Comparison of ENCODE assay signal across 11 mouse cellular contexts in the genomic region with DNA sequence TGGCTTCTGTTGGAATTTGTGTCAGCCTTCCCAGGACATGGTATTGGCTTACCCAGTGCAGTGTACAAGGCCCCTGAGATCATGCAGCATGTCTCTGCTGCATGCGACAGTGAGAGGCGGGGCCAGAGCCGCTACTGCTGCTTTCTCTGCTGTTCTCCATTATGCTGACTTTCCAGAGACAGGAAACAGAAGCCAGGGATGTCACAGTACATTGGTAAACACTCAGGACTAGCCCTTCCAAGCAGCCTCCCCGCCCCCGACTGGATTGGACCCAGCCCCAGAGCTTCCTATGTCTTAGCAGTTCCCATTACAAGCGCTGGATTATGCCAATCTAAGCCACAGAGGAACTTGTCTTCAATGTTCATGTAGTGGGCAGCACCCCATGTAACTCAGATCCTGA. TPM values are rescaled to one million over a fixed set of nuclear protein-coding genes. Genes with fewer than 3 reads are reported as not detected.
DNase-seq lines count a peak whose midpoint lies in the region; ATAC-seq lines count a peak whose summit lies in the region.
"Had no signal": no experiment of that assay in that cellular context is flagged by ENCODE, and none has a peak within 500 bp of the region (broad histone marks: within the 10 kb centered on the region; RNA-seq: fewer than 3 reads in every experiment).

No protein-coding gene starts in this region.

- no peak overlapping the region for H3K4me2 ChIP-seq in heart, embryonic 11.5 days
- H3K4me2 ChIP-seq in limb, embryonic 12.5 days: no peak overlapping the region
- H3K4me2 ChIP-seq in stomach, embryonic 14.5 days (replicated peaks; ENCODE audit: low read depth, low read length): no peak overlapping the region
- H3K4me2 ChIP-seq: liver, embryonic 15.5 days had no signal

- intact Hi-C loops in left cerebral cortex, postnatal 25 days (cut with DNase I): no loop called here

- H3K36me3 ChIP-seq in heart, embryonic 11.5 days (ENCODE audit: control insufficient read depth, insufficient read depth, low read length): peaks cover 26% of the 10 kb centered on the region
- peaks cover 72% of the 10 kb centered on the region for H3K36me3 ChIP-seq in limb, embryonic 12.5 days
- H3K36me3 ChIP-seq in limb, embryonic 10.5 days: peaks cover 74% of the 10 kb centered on the region
- H3K36me3 ChIP-seq in stomach, embryonic 14.5 days (ENCODE audit: control insufficient read depth, insufficient read depth, low read length): peaks cover 54% of the 10 kb centered on the region

- peak overlapping the region; percentile 18; the same call in 1 of the 2 replicates for H3K27ac ChIP-seq in heart, embryonic 11.5 days (ENCODE audit: low read depth, low read length)
- peak overlapping the region; percentile 41; the same call in 1 of the 2 replicates for H3K27ac ChIP-seq in limb, embryonic 12.5 days
- H3K27ac ChIP-seq in limb, embryonic 10.5 days: no peak overlapping the region
- H3K27ac ChIP-seq in stomach, embryonic 14.5 days (ENCODE audit: low read length): peak overlapping the region; percentile 36; the same call in 1 of the 2 replicates
- H3K27ac ChIP-seq: liver, embryonic 15.5 days had no signal

- H3K4me1 ChIP-seq in heart, embryonic 11.5 days (ENCODE audit: control insufficient read depth, insufficient read depth, low read length): peaks cover 25% of the 10 kb centered on the region
- peaks cover 18% of the 10 kb centered on the region for H3K4me1 ChIP-seq in limb, embryonic 12.5 days (replicated peaks)
- peaks cover 31% of the 10 kb centered on the region for H3K4me1 ChIP-seq in limb, embryonic 10.5 days
- H3K4me1 ChIP-seq in stomach, embryonic 14.5 days (ENCODE audit: control insufficient read depth, insufficient read depth, low read length): peaks cover 21% of the 10 kb centered on the region; the same call in 1 of the 2 replicates

- no peak overlapping the region for H3K4me3 ChIP-seq in heart, embryonic 11.5 days (ENCODE audit: low read depth, low read length)
- no peak overlapping the region for H3K4me3 ChIP-seq in limb, embryonic 12.5 days (replicated peaks)
- no peak overlapping the region for H3K4me3 ChIP-seq in limb, embryonic 10.5 days
- H3K4me3 ChIP-seq in stomach, embryonic 14.5 days (ENCODE audit: low read depth, low read length): no peak overlapping the region
- H3K4me3 ChIP-seq: liver, embryonic 15.5 days had no signal

- no peaks in the 10 kb centered on the region for H3K27me3 ChIP-seq in heart, embryonic 11.5 days (ENCODE audit: control insufficient read depth, insufficient read depth, low read length)
- no peaks in the 10 kb centered on the region for H3K27me3 ChIP-seq in limb, embryonic 12.5 days
- no peaks in the 10 kb centered on the region for H3K27me3 ChIP-seq in limb, embryonic 10.5 days (ENCODE audit: low read depth, poor library complexity, severe bottlenecking)
- H3K27me3 ChIP-seq in stomach, embryonic 14.5 days (ENCODE audit: control insufficient read depth, insufficient read depth, low read length): no peaks in the 10 kb centered on the region
- H3K27me3 ChIP-seq: liver, embryonic 15.5 days had no signal

- no peak for DNase-seq in heart, adult 11 months
- no peak for DNase-seq in limb, embryonic 10.5 days (ENCODE audit: low spot score)
- peak; percentile 56 to 77 for DNase-seq in kidney, postnatal 25 days
- DNase-seq in urinary bladder, adult 2 months (ENCODE audit: low spot score): no peak
- DNase-seq in left cerebral cortex, postnatal 25 days (ENCODE audit: low spot score in 2 of 2): no peak
- DNase-seq: layer of hippocampus, adult 9-11 months; retina, postnatal 1 day had no signal

- ATAC-seq in heart, embryonic 11.5 days (replicated peaks; ENCODE audit: insufficient number of reproducible peaks, low FRiP score, low TSS enrichment): no peak
- ATAC-seq in limb, embryonic 12.5 days (ENCODE audit: insufficient number of reproducible peaks, insufficient read depth, low FRiP score, low TSS enrichment, low read depth): no peak
- ATAC-seq in stomach, embryonic 14.5 days (ENCODE audit: insufficient number of reproducible peaks, insufficient read depth, low FRiP score, low read depth): 0 out of 2 replicates have a peak, but pooled peaks have one; percentile 10

- no peak overlapping the region for H3K9ac ChIP-seq in heart, embryonic 11.5 days (ENCODE audit: low read depth, low read length)
- no peak overlapping the region for H3K9ac ChIP-seq in limb, embryonic 12.5 days (replicated peaks)
- H3K9ac ChIP-seq in stomach, embryonic 14.5 days (replicated peaks; ENCODE audit: low read depth, low read length): no peak overlapping the region; the same call in 1 of the 2 replicates
- H3K9ac ChIP-seq: liver, embryonic 15.5 days had no signal

- WGBS in heart, embryonic 11.5 days (ENCODE audit: insufficient replicate concordance): 54% methylated on average over 6 of the region's 6 CpGs
- WGBS in limb, embryonic 12.5 days: 58% methylated on average over 6 of the region's 6 CpGs
- WGBS in limb, embryonic 10.5 days: 68% methylated on average over 6 of the region's 6 CpGs
- WGBS in stomach, embryonic 14.5 days: 39% methylated on average over 6 of the region's 6 CpGs

- H3K9me3 ChIP-seq in heart, embryonic 11.5 days (replicated peaks; ENCODE audit: control insufficient read depth, low read length): no peaks in the 10 kb centered on the region
- H3K9me3 ChIP-seq in limb, embryonic 12.5 days: no peaks in the 10 kb centered on the region
- no peaks in the 10 kb centered on the region for H3K9me3 ChIP-seq in limb, embryonic 10.5 days (replicated peaks)
- no peaks in the 10 kb centered on the region for H3K9me3 ChIP-seq in stomach, embryonic 14.5 days (ENCODE audit: control insufficient read depth, low read depth, low read length)
- H3K9me3 ChIP-seq: liver, embryonic 15.5 days had no signal

RNA-seq across cellular contexts. Expression of a gene that starts 3.7 kb away (rescaled TPM):
- polyA plus RNA-seq in heart, embryonic 11.5 days (2014; fragmentation: Nextera tagmentation; extraction: Ambion mirVana): 26.3 and 28.0 TPM in 2 replicates
- polyA plus RNA-seq in limb, embryonic 12.5 days (2016; fragmentation: Nextera tagmentation; extraction: Ambion mirVana): 32.2 and 32.5 TPM in 2 replicates
- 33.9 and 36.8 TPM in 2 replicates for polyA plus RNA-seq in limb, embryonic 10.5 days (2016; fragmentation: Nextera tagmentation; extraction: Ambion mirVana)
- 25.6 and 27.6 TPM in 2 replicates for polyA plus RNA-seq in stomach, embryonic 14.5 days (2014; fragmentation: Nextera tagmentation; extraction: Ambion mirVana)
- polyA plus RNA-seq in urinary bladder, adult 2 months (2012; rRNA removed): 18.0 and 18.9 TPM in 2 replicates
- total RNA-seq in left cerebral cortex, postnatal 25 days (2021): 10 to 100 TPM; 28.0 to 28.4 TPM

RNA-seq across cellular contexts. Expression of a gene that starts 12.5 kb away (rescaled TPM):
- polyA plus RNA-seq in heart, embryonic 11.5 days (2014; fragmentation: Nextera tagmentation; extraction: Ambion mirVana): 0.38 and 0.59 TPM in 2 replicates
- polyA plus RNA-seq in limb, embryonic 12.5 days (2016; fragmentation: Nextera tagmentation; extraction: Ambion mirVana): 0.50 and 0.51 TPM in 2 replicates
- polyA plus RNA-seq in limb, embryonic 10.5 days (2016; fragmentation: Nextera tagmentation; extraction: Ambion mirVana): 0.49 and 0.54 TPM in 2 replicates
- polyA plus RNA-seq in stomach, embryonic 14.5 days (2014; fragmentation: Nextera tagmentation; extraction: Ambion mirVana): 0.51 and 0.88 TPM in 2 replicates
- polyA plus RNA-seq in urinary bladder, adult 2 months (2012; rRNA removed): 4.9 TPM in 2 replicates
- total RNA-seq in left cerebral cortex, postnatal 25 days (2021): 1 to 10 TPM; 2.6 to 3.3 TPM

RNA-seq across cellular contexts. Expression of a gene that starts 32.2 kb away (rescaled TPM):
- polyA plus RNA-seq in heart, embryonic 11.5 days (2014; fragmentation: Nextera tagmentation; extraction: Ambion mirVana): 16.8 and 18.2 TPM in 2 replicates
- polyA plus RNA-seq in limb, embryonic 12.5 days (2016; fragmentation: Nextera tagmentation; extraction: Ambion mirVana): 36.7 and 39.4 TPM in 2 replicates
- polyA plus RNA-seq in limb, embryonic 10.5 days (2016; fragmentation: Nextera tagmentation; extraction: Ambion mirVana): 41.4 and 42.1 TPM in 2 replicates
- 29.4 and 32.2 TPM in 2 replicates for polyA plus RNA-seq in stomach, embryonic 14.5 days (2014; fragmentation: Nextera tagmentation; extraction: Ambion mirVana)
- polyA plus RNA-seq in urinary bladder, adult 2 months (2012; rRNA removed): 30.7 and 32.0 TPM in 2 replicates
- 10 to 100 TPM; 56.9 to 67.7 TPM for total RNA-seq in left cerebral cortex, postnatal 25 days (2021)

RNA-seq across cellular contexts. Expression of a gene that starts 32.9 kb away (rescaled TPM):
- 21.4 and 30.2 TPM in 2 replicates for polyA plus RNA-seq in heart, embryonic 11.5 days (2014; fragmentation: Nextera tagmentation; extraction: Ambion mirVana)
- polyA plus RNA-seq in limb, embryonic 12.5 days (2016; fragmentation: Nextera tagmentation; extraction: Ambion mirVana): 73.4 and 74.1 TPM in 2 replicates
- 83.6 and 91.4 TPM in 2 replicates for polyA plus RNA-seq in limb, embryonic 10.5 days (2016; fragmentation: Nextera tagmentation; extraction: Ambion mirVana)
- polyA plus RNA-seq in stomach, embryonic 14.5 days (2014; fragmentation: Nextera tagmentation; extraction: Ambion mirVana): 24.0 and 24.1 TPM in 2 replicates
- polyA plus RNA-seq in urinary bladder, adult 2 months (2012; rRNA removed): 17.1 and 20.7 TPM in 2 replicates
- total RNA-seq in left cerebral cortex, postnatal 25 days (2021): 10 to 100 TPM; 48.7 to 51.4 TPM

RNA-seq across cellular contexts. Expression of a gene that starts 40.9 kb away (rescaled TPM):
- 87.4 and 89.1 TPM in 2 replicates for polyA plus RNA-seq in heart, embryonic 11.5 days (2014; fragmentation: Nextera tagmentation; extraction: Ambion mirVana)
- 170 TPM in 2 replicates for polyA plus RNA-seq in limb, embryonic 12.5 days (2016; fragmentation: Nextera tagmentation; extraction: Ambion mirVana)
- polyA plus RNA-seq in limb, embryonic 10.5 days (2016; fragmentation: Nextera tagmentation; extraction: Ambion mirVana): 127 and 148 TPM in 2 replicates
- polyA plus RNA-seq in stomach, embryonic 14.5 days (2014; fragmentation: Nextera tagmentation; extraction: Ambion mirVana): 102 and 117 TPM in 2 replicates
- 115 and 140 TPM in 2 replicates for polyA plus RNA-seq in urinary bladder, adult 2 months (2012; rRNA removed)
- 100 to 1,000 TPM; 146 to 163 TPM for total RNA-seq in left cerebral cortex, postnatal 25 days (2021)

Comparison
In these comparisons a context has a peak if more than half of its experiments do, and no peak if none do; other contexts are left out.
1. DNase-seq: peak in kidney, postnatal 25 days (2 of 2); none in heart, adult 11 months (single experiment), limb, embryonic 10.5 days (single experiment), urinary bladder, adult 2 months (single experiment) and left cerebral cortex, postnatal 25 days (0 of 2).